ENCODE assay signal across 11 mouse cellular contexts in genomic region chr10:40527573-40527972, GRCm38 (mm10). TPM values are rescaled to one million over a fixed set of nuclear protein-coding genes. Genes with fewer than 3 reads are reported as not detected.
A peak's percentile ranks its signal among the peaks of the same experiment; 100 is the strongest.
DNase-seq lines count a peak whose midpoint lies in the region; ATAC-seq and TF ChIP-seq lines count a peak whose summit lies in the region.
"Had no signal": no experiment of that assay in that cellular context is flagged by ENCODE, and none has a peak within 500 bp of the region (broad histone marks: within the 10 kb centered on the region; RNA-seq: fewer than 3 reads in every experiment).

No protein-coding gene starts in this region.

- H3K9me3 ChIP-seq in embryonic facial prominence, embryonic 11.5 days (replicated peaks; ENCODE audit: control insufficient read depth, low read length): no peaks in the 10 kb centered on the region
- H3K9me3 ChIP-seq: lung, embryonic 15.5 days had no signal

- no peak overlapping the region for H3K4me2 ChIP-seq in embryonic facial prominence, embryonic 11.5 days (ENCODE audit: low read depth, low read length)
- H3K4me2 ChIP-seq in myocyte (ENCODE audit: low read depth): peak overlapping the region; percentile 57
- H3K4me2 ChIP-seq: lung, embryonic 15.5 days had no signal

- H3K27ac ChIP-seq in embryonic facial prominence, embryonic 11.5 days (replicated peaks; ENCODE audit: low read depth, low read length): no peak overlapping the region
- H3K27ac ChIP-seq: lung, embryonic 15.5 days had no signal

- 19% methylated on average over 8 of the region's 8 CpGs for WGBS in embryonic facial prominence, embryonic 11.5 days

- intact Hi-C loops in left cerebral cortex, postnatal 25 days (cut with DNase I): loop anchor here (10.0 kb wide), 1 partner anchor 473 kb away; no protein-coding TSS in a partner anchor

- no peaks in the 10 kb centered on the region for H3K4me1 ChIP-seq in embryonic facial prominence, embryonic 11.5 days (ENCODE audit: control insufficient read depth, insufficient read depth, low read length)

- H3K36me3 ChIP-seq in embryonic facial prominence, embryonic 11.5 days (replicated peaks; ENCODE audit: control insufficient read depth, insufficient read depth, low read depth, low read length): no peaks in the 10 kb centered on the region
- H3K36me3 ChIP-seq in myocyte (ENCODE audit: control insufficient read depth, insufficient read depth): no peaks in the 10 kb centered on the region
- H3K36me3 ChIP-seq: lung, embryonic 15.5 days had no signal

- H3ac ChIP-seq in myocyte (ENCODE audit: control insufficient read depth, insufficient read length): no peak overlapping the region

- H3K27me3 ChIP-seq in embryonic facial prominence, embryonic 11.5 days (ENCODE audit: control insufficient read depth, insufficient read depth, low read length): no peaks in the 10 kb centered on the region
- H3K27me3 ChIP-seq in myocyte (ENCODE audit: control insufficient read depth, insufficient read depth, insufficient read length): no peaks in the 10 kb centered on the region

- no peak overlapping the region for H3K4me3 ChIP-seq in embryonic facial prominence, embryonic 11.5 days (ENCODE audit: low read depth, low read length)
- H3K4me3 ChIP-seq in myocyte: no peak overlapping the region
- H3K4me3 ChIP-seq: lung, embryonic 15.5 days had no signal

- DNase-seq in embryo, embryonic 10 days (ENCODE audit: low spot score): peak; percentile 40
- no peak for DNase-seq in embryo, embryonic 11 days
- DNase-seq in 3134 (ENCODE audit: extremely low read depth, insufficient read length, low spot score): peak; percentile 58
- DNase-seq in embryonic facial prominence, embryonic 11.5 days (ENCODE audit: low spot score): peak; percentile 46
- no peak for DNase-seq in right cerebral cortex, postnatal 10 days (ENCODE audit: low spot score in 2 of 2)
- DNase-seq in gastrocnemius, adult 8-10 months (ENCODE audit: low spot score in 2 of 2): no peak
- DNase-seq in left cerebral cortex, postnatal 25 days (ENCODE audit: low spot score in 2 of 2): no peak

- no peak overlapping the region for H3K9ac ChIP-seq in embryonic facial prominence, embryonic 11.5 days (replicated peaks; ENCODE audit: low read length)
- H3K9ac ChIP-seq: lung, embryonic 15.5 days had no signal

- ATAC-seq in embryonic facial prominence, embryonic 11.5 days (replicated peaks; ENCODE audit: insufficient number of reproducible peaks, low FRiP score, low TSS enrichment, low read depth): no peak

- no peaks in the 10 kb centered on the region for H3K79me2 ChIP-seq in myocyte (ENCODE audit: control insufficient read depth, insufficient read depth)

- TF ChIP-seq POLR2A in myocyte (IDR thresholded peaks at IDR 0.05; ENCODE audit: insufficient read length, low read depth): no peak

TF ChIP-seq in myocyte, 11 proteins besides CTCF, POLR2A, EP300 and RAD21:
- peak; percentile 19 for TF ChIP-seq USF1 (IDR thresholded peaks at IDR 0.05; ENCODE audit: low read depth)
- no peak for TF ChIP-seq POLR2AphosphoS2 (IDR thresholded peaks at IDR 0.05; ENCODE audit: insufficient read length, low read depth)
TF ChIP-seq in myocyte: peak in this region for 1.

RNA-seq across cellular contexts. Expression of gene Slc22a16, which starts 42.6 kb away (rescaled TPM):
- polyA plus RNA-seq in embryonic facial prominence, embryonic 11.5 days (2014; fragmentation: Nextera tagmentation; extraction: Ambion mirVana): not detected in 2 replicates
- polyA plus RNA-seq in myocyte (2012; fragmentation: generic; extraction: Trizol): not detected
- not detected for total RNA-seq in gastrocnemius, adult 8-10 months (2022)
- not detected for total RNA-seq in left cerebral cortex, postnatal 25 days (2021)
- polyA plus RNA-seq: brain, embryonic 14.5 days; large intestine, adult 2 months; lung, embryonic 15.5 days had no signal

Comparison
In these comparisons a context has a peak if more than half of its experiments do, and no peak if none do; other contexts are left out.
1. DNase-seq: peak in embryo, embryonic 10 days (single experiment), 3134 (single experiment) and embryonic facial prominence, embryonic 11.5 days (single experiment); none in embryo, embryonic 11 days (single experiment), right cerebral cortex, postnatal 10 days (0 of 2), gastrocnemius, adult 8-10 months (0 of 2) and left cerebral cortex, postnatal 25 days (0 of 2).